26 mouse cellular contexts compared by ENCODE assay signal in the genomic region with DNA sequence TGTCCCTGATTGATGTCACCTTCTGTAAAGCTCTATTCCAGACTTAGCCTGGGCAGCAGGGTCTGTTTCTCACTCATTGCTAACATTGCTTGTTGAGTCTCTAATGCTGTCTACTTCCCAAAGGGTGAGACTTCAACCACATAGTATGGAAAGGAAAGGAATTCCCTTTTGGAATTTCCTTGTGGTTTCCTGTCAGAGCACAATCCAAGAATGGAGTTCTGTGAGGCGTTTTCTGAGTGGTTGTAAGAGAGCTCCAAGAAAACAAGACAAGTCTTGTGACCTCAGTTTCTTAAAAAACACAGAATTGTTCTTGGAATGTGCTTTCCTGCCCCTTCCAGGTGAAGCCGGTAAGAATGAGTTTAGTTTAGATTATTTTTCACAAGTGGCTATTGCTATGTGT.
"Had no signal": no experiment of that assay in that cellular context is flagged by ENCODE, and none has a peak within 500 bp of the region (broad histone marks: within the 10 kb centered on the region; RNA-seq: fewer than 3 reads in every experiment).

No protein-coding gene starts in this region.

- H3K4me1 ChIP-seq: hindbrain, embryonic 12.5 days; liver, embryonic 13.5 days had no signal

- H3K4me3 ChIP-seq: gastrocnemius, adult 2 months; heart, embryonic 10.5 days; heart, embryonic 12.5 days; hindbrain, embryonic 10.5 days; hindbrain, embryonic 12.5 days; intestine, embryonic 15.5 days; layer of hippocampus, adult 2 months; left cerebral cortex, adult 2 months; limb, embryonic 13.5 days; liver, embryonic 13.5 days had no signal

- DNase-seq: gastrocnemius, adult 2 months; gastrocnemius, postnatal 10 days; gastrocnemius, postnatal 25 days; heart, adult 18-20 months; heart, postnatal 10 days; heart, postnatal 4 days; kidney, adult 18-20 months; kidney, adult 8-10 months; kidney, postnatal 25 days; kidney, postnatal 4 days; left cerebral cortex, postnatal 4 days; liver; liver, embryonic 13.5 days had no signal

- H3K27ac ChIP-seq: gastrocnemius, adult 2 months; heart, embryonic 10.5 days; hindbrain, embryonic 10.5 days; hindbrain, embryonic 12.5 days; hindbrain, embryonic 14.5 days; intestine, embryonic 15.5 days; layer of hippocampus, adult 2 months; left cerebral cortex, adult 2 months; limb, embryonic 13.5 days; liver, embryonic 13.5 days had no signal

- H3K9ac ChIP-seq: heart, embryonic 12.5 days; hindbrain, embryonic 12.5 days; hindbrain, embryonic 14.5 days; intestine, embryonic 15.5 days; limb, embryonic 13.5 days; liver, embryonic 13.5 days had no signal

- H3K4me2 ChIP-seq: heart, embryonic 12.5 days; hindbrain, embryonic 12.5 days; hindbrain, embryonic 14.5 days; intestine, embryonic 15.5 days; limb, embryonic 13.5 days; liver, embryonic 11.5 days; liver, embryonic 13.5 days had no signal

- H3K36me3 ChIP-seq: heart, embryonic 10.5 days; heart, embryonic 12.5 days; hindbrain, embryonic 10.5 days; hindbrain, embryonic 12.5 days; intestine, embryonic 15.5 days; limb, embryonic 13.5 days; liver, embryonic 13.5 days had no signal

- H3K9me3 ChIP-seq: heart, embryonic 10.5 days; heart, embryonic 12.5 days; hindbrain, embryonic 10.5 days; hindbrain, embryonic 12.5 days; intestine, embryonic 15.5 days; limb, embryonic 13.5 days; liver, embryonic 13.5 days had no signal

- ATAC-seq: hindbrain, embryonic 16.5 days; inflammation-experienced regulatory T-cells, adult 6 months; intestine, embryonic 15.5 days; intestine, postnatal 0 days had no signal

- H3K27me3 ChIP-seq: heart, embryonic 12.5 days; hindbrain, embryonic 12.5 days; intestine, embryonic 15.5 days; limb, embryonic 13.5 days; liver, embryonic 13.5 days had no signal
